Mouse (Mus musculus) bone marrow macrophage, adult 2 months (primary cell): ENCODE measurements at regions not wholly inside any gene's neighbourhood (a gene's known extent, or its start where the extent isn't known, plus 50 kb on each side); places are given as distances from the start of the nearest gene placed in this dataset.

Source experiments
- H3K27ac ChIP-seq: 2 replicates; pipeline ENCODE4 v1.5.1; 2012; ENCODE audit warnings: low read depth, low read length; ENCODE audit not compliant: insufficient read depth
- H3K4me1 ChIP-seq: 2 replicates; pipeline ENCODE4 v1.6.1; 2012; ENCODE audit warnings: low read length; ENCODE audit not compliant: control insufficient read depth, insufficient read depth
- H3K4me3 ChIP-seq: 2 replicates; pipeline ENCODE4 v1.5.1; 2012; ENCODE audit warnings: mild to moderate bottlenecking, low read length, moderate library complexity; ENCODE audit not compliant: insufficient read depth
- CTCF ChIP-seq: IDR thresholded peaks from 2 replicates; pipeline ENCODE4 v1.5.1; 2012; ENCODE audit warnings: low read depth, mild to moderate bottlenecking, low read length, moderate library complexity
- POLR2A ChIP-seq: IDR thresholded peaks from 2 replicates; pipeline ENCODE4 v1.6.1; 2012; ENCODE audit warnings: mild to moderate bottlenecking, low read depth, low read length, borderline replicate concordance

DNA sequence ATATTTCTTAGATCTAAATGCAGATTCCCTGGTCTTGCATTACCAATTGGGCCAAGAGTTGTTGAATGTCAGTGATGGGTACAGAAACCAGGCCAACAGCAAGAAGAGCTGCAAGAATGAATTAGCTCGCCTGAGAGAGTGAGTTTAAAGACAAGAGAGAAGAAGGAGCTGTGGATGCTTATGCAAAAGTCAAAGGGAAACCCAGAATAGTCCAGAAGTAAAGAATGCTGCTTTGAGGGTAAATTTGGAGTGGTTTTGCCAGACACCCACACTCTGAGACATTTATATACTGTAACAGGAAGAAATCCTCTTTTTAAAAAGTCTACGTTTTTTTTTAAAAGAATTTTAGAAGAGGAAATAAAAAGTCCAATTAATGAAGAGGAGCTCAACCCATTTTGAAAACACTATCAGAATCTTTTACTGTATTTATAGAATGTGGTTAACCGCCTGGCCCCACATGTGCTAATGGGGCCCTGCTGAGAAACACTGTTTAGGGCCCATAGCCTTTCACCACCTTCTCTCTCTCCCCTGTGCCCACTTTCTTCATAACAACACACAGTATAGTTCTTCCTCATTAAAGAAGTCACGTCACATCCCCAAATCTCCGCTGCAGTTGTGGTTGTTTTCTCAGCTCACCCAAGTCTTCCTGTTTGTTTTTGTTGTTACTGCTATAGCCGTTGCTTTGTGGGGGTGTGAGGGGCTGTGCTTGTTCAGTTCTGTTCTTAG, 158.0 kb upstream of the Cited2 start:
- Histone ChIP-seq H3K4me1 (peaks cover 23% of the 10 kb centered on the region), H3K27ac (no peak overlapping the region), H3K4me3 (no peak overlapping the region)
- TF ChIP-seq POLR2A, result no peak
- TF ChIP-seq CTCF, result no peak

DNA sequence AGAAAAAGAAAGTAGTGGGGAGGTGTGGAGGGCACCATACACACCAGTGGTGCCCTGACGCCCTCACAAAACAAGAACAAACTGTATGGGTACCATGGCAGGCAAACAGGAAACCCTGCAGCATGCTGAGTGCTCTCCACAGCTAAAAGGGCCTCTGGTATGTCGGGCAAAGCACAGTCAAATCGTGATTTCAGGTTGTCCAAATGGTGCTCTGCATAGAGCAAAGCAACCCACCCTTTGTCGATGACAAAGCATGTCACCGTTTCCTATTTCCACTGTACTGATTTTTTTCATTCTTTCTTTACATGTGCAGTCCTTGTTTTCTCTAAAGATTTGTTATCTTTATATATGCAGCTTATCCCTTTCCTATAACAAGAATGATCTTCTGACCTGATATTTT, 156.0 kb upstream of the Cited2 start:
- Histone ChIP-seq H3K4me3 (no peak overlapping the region), H3K27ac (no peak overlapping the region), H3K4me1 (peaks cover 16% of the 10 kb centered on the region)
- TF ChIP-seq POLR2A (no peak), CTCF (no peak)

DNA sequence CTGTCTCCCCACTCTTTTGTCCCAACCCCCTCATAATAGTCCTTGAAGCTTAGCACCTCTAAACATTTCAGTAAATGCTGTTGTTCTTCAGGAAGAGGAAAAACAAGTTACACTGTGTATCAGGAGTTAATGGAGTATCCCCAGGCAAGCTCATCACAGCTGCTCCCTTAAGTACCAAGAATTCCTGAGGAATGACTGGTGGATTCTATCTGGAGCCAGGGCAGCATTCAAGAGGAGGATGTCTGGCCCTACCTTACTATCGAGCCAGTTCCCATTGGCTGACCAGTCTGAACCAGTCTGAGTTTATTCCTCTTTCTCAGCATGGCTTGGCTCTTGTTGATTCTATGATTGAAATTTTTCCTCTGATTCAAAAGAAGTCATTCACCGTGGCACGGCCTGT, 155.4 kb upstream of the Cited2 start:
- TF ChIP-seq CTCF (no peak), POLR2A (no peak)
- Histone ChIP-seq H3K4me1 (peaks cover 12% of the 10 kb centered on the region), H3K27ac (no peak overlapping the region), H3K4me3 (no peak overlapping the region)

DNA sequence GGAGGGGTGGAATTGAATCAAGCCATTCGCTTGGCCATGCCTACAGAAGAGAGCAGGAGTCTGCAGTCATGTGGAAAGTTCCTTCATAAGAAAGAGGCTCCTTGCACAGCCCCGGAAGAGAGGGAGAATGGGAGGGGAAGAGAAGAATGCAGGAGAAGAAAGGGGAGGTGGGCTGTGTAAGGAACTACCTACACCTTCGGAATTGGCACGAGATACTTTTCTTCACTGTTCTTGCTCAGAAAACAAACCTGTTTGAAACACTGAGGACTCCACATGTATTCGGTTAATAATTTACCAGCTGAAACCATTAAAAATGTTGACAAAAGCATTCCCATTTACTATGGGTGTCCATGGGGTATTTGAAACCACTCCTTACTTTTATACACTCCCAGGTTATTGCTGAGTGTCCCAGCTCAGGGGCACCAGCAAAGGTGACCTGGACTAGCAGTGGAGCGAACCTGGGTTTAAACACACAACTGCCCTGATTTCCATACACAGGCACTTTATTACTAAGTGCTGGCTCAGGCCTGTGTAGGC, 153.4 kb upstream of the Cited2 start:
- TF ChIP-seq POLR2A (no peak), CTCF (no peak)
- no peak overlapping the region for H3K4me3 ChIP-seq
- H3K4me1 ChIP-seq, result peaks cover 6% of the 10 kb centered on the region
- H3K27ac ChIP-seq, result no peak overlapping the region

DNA sequence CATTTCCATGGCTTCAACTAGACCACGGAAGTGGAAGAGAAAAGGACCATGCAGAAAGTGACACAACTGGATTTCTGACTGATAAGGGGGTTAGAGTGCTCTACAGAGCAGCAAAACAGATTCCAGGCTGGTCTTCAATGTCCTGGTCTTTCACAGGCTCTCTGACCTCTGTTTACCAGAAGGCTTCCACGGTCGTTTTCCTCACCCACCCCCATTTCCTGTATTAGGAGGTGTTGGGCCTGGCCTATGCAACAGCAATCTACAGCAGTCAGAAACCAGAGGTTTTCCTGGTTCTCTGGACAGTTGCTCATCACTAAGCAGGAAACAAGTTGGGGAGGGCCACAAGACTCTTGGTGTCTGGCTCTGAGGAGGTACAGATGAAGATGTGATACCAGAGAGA, 148.1 kb upstream of the Cited2 start:
- no peak overlapping the region for H3K4me3 ChIP-seq
- H3K27ac ChIP-seq, result peak overlapping the region; percentile 92
- H3K4me1 ChIP-seq, result peaks cover 40% of the 10 kb centered on the region
- TF ChIP-seq CTCF (no peak), POLR2A (no peak)

DNA sequence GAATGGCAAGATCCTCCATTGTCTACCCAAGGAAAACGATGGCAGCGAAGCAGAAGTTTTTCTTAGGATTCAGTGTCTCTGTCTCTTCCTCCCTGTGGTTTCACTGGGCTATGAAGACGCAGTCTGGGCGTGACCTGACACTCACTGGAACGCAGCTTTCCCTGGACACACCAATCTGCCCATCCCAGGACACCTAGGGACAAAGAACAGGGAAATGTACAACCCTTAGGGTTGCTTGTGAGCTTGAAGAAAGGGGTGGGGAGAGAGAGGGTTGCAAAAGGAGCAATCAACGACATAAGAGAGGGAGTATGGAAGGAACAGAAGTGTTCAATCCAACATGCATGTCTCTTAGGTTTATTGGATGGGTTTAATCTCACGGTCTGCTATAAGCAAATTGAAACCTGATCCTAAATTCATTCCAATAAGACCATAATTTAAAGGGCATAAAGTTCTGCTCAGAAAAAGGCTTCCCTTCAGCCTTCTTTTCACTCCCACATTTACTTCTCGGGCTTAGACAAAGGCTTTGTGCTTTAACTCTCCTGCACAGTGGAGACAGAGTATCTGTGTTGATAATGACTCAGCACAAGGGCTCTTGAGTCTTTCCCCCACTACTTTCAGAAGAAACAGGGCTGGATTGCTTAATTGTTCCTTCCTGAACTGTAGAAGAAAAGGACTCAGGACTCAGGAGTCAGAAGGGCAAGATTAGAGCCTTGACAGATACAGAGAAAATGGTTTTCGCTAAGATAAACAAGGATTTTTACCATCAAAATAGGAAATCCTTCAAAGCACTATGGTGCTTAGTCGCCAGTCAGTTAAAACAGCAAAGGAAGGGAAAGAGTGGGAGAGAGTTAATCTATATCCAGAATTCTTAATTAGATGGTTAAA, 147.3 kb upstream of the Cited2 start:
- no peak for TF ChIP-seq CTCF
- TF ChIP-seq POLR2A, result no peak
- peak overlapping the region; percentile 92 for H3K27ac ChIP-seq
- H3K4me1 ChIP-seq, result peaks cover 40% of the 10 kb centered on the region
- no peak overlapping the region for H3K4me3 ChIP-seq

DNA sequence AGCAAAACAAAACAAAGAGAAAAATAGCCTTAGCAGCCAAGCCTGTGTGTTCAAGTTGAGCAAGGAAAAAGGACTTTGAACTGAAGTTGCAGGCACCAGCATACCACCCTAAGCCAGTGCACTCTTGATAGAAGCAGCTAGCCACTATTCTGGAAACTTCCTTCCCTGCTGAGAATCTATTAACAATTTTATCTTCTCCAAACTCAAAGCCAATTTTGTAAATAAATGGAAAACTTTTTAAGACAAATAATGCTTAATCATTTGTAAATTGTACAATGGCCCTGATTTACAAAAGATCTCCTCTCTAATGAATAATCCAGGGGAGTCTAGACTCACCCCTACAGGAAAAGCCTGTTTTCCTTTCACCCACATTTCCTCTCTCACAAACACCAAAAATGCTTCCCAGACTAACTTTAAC, 146.7 kb upstream of the Cited2 start:
- H3K4me1 ChIP-seq, result peaks cover 40% of the 10 kb centered on the region
- no peak overlapping the region for H3K4me3 ChIP-seq
- TF ChIP-seq CTCF (no peak), POLR2A (no peak)
- peak overlapping the region; percentile 92 for H3K27ac ChIP-seq

DNA sequence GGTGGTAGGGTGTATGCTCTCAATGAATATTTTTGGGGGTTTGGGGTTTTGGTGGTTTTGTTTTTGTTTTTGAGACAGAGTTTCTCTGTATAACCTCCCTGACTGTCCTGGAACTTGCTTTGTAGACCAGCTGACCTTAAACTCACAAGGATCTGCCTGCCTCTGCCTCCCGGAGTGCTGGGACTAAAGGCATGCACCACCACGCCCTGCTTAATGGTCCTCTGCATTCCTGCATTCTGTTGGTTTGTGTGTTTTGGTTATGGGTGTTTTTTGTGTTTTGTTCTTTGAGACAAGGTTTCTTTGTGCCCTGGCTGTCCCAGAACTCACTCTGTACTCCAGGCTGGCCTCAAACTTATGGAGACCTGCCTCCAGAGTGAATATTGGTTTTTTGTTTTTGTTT, 143.6 kb upstream of the Cited2 start:
- Histone ChIP-seq H3K4me3 (no peak overlapping the region), H3K27ac (peak overlapping the region; percentile 68), H3K4me1 (peaks cover 40% of the 10 kb centered on the region)
- TF ChIP-seq POLR2A (no peak), CTCF (no peak)

DNA sequence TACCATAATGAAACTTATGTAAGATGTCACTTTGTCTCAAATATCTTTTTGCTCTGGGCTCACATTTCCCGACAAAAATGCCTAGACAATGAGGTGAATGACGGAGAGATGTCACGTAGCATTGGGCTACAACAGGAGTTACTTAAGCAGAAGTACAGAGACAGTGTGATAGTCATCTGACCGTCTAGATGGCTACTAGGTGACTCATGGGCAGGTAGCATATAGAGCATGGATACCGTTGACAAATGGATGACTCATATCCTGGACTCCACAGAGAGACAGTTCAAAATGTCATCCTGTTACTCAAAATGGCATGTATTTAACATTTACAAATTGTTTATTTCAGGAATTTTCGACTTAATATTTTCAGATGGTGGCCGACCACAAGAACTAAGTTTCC, 138.2 kb upstream of the Cited2 start:
- H3K4me1 ChIP-seq, result peaks cover 22% of the 10 kb centered on the region
- no peak overlapping the region for H3K27ac ChIP-seq
- no peak for TF ChIP-seq POLR2A
- no peak for TF ChIP-seq CTCF
- H3K4me3 ChIP-seq, result no peak overlapping the region

DNA sequence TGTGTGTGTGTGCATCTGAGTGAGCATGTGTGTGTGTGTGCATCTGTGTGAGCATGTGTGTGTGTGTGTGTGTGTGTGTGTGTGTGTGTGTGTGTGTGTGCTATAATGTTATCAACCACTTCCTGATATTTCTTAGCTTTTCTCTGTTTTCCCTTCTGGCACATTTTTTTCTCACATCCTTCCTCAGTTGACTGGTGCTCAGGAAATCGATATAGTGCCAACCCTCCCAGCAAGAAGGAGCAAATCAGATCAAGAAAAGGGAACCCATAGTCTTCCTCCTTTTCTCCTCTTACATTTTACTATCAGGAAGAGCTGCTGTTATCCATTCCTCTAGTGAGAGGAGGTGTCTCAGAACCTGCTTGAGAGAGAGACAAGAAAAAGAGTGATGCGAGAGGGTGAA, 136.1 kb upstream of the Cited2 start:
- Histone ChIP-seq H3K4me1 (peaks cover 22% of the 10 kb centered on the region), H3K4me3 (no peak overlapping the region), H3K27ac (peak overlapping the region; percentile 39)
- TF ChIP-seq POLR2A, result no peak
- TF ChIP-seq CTCF, result no peak
